Mouse (Mus musculus) heart, adult 2 months (tissue): ENCODE data around the gene Catspere2.
"Not testable (repeated sequence)": the region's sequence is repeated elsewhere in the genome, so short reads cannot be mapped to it uniquely, and the experiment has no call there.

ENCODE experiments used
- CTCF ChIP-seq: fragments of 200-600 bp; IDR thresholded peaks from 2 replicates; pipeline ENCODE4 v1.8.1; 2022; ENCODE audit warnings: antibody characterized with exemption, mild to moderate bottlenecking, moderate library complexity
- POLR2A ChIP-seq: fragments of 200-500 bp; IDR thresholded peaks from 2 replicates; pipeline ENCODE4 v1.6.1; 2011; ENCODE audit warnings: mild to moderate bottlenecking, low read depth, low read length, control low read depth; ENCODE audit not compliant: insufficient read depth

DNA sequence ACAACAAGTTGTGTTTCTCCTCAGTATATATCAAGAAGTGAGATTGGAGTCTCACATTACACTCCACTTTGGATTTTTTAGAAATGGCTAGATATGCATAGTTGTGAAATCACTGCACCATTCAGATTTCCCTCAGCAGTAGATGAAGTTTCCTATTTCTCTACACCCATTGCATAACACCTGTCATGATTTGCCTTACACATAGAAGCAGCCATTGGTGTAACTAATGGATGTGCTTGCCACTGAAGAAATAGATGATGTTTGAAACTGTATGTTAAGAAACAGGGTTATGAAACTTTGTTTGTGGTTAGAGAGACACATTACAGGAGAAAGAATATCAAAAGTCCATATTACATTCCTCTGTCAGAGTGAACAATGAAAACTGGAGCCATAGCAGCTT is 114.6 kb downstream of the Catspere2 start:
- not testable (repeated sequence) for TF ChIP-seq CTCF, POLR2A
